Mouse (Mus musculus) cortical plate, adult 2 months (tissue): Measurements from ENCODE around the gene Zfp654. TPM values are rescaled to one million over a fixed set of nuclear protein-coding genes. Genes with fewer than 3 reads are reported as not detected.

Experiments
- H3K27ac ChIP-seq: fragments of 200-500 bp; 2 replicates; pipeline ENCODE4 v1.5.1; 2012; ENCODE audit warnings: low read length, control low read depth, inconsistent platforms; ENCODE audit not compliant: insufficient read depth
- H3K4me1 ChIP-seq: fragments of 200-500 bp; 2 replicates; pipeline ENCODE4 v1.6.1; 2011; ENCODE audit warnings: low read length; ENCODE audit not compliant: control insufficient read depth, insufficient read depth
- H3K4me3 ChIP-seq: fragments of 200-500 bp; 2 replicates; pipeline ENCODE4 v1.5.1; 2011; ENCODE audit warnings: mild to moderate bottlenecking, low read length, control low read depth; ENCODE audit not compliant: insufficient read depth
- CTCF ChIP-seq: fragments of 200-500 bp; IDR thresholded peaks from 2 replicates; pipeline ENCODE4 v1.5.1; 2011; ENCODE audit warnings: mild to moderate bottlenecking, control low read depth, low read length; ENCODE audit not compliant: insufficient read depth; ENCODE audit errors: extremely low read depth
- POLR2A ChIP-seq: fragments of 200-500 bp; IDR thresholded peaks from 2 replicates; pipeline ENCODE4 v1.6.1; 2011; ENCODE audit warnings: mild to moderate bottlenecking, low read length, control low read depth; ENCODE audit not compliant: insufficient read depth; ENCODE audit errors: extremely low read depth
- polyA plus RNA-seq: library from polyadenylated mRNA; depleted of rRNA; stranded (reverse); fragments of >200 nt; gene quantifications from 2 replicates; pipeline ENCODE4 v1.2.3, GENCODE M21; 2012; rRNA removed

Zfp654 gene
- polyA plus RNA-seq, 1 experiment, result 9.1 TPM

- no peak for TF ChIP-seq CTCF
- no peak for TF ChIP-seq POLR2A
- Histone ChIP-seq H3K4me3 (no peak overlapping the region), H3K4me1 (no peaks in the 10 kb centered on the region), H3K27ac (no peak overlapping the region)
These were observed 97.3 kb downstream of the Zfp654 start for GRCm38 (mm10) chr16:64753990-64754742.

- Histone ChIP-seq H3K4me1 (no peaks in the 10 kb centered on the region), H3K4me3 (no peak overlapping the region), H3K27ac (no peak overlapping the region)
- TF ChIP-seq POLR2A (no peak), CTCF (peak; percentile 96)
These were observed 103.2 kb downstream of the Zfp654 start for GRCm38 (mm10) chr16:64748237-64748636.

- Histone ChIP-seq H3K4me3 (no peak overlapping the region), H3K27ac (no peak overlapping the region), H3K4me1 (no peaks in the 10 kb centered on the region)
- TF ChIP-seq CTCF, result no peak
These were observed 106.4 kb downstream of the Zfp654 start for GRCm38 (mm10) chr16:64745089-64745488.

- H3K27ac ChIP-seq, result no peak overlapping the region
- H3K4me1 ChIP-seq, result no peaks in the 10 kb centered on the region
- no peak overlapping the region for H3K4me3 ChIP-seq
- TF ChIP-seq CTCF (no peak), POLR2A (no peak)
These were observed 114.2 kb downstream of the Zfp654 start for GRCm38 (mm10) chr16:64737289-64737688.

Other genes starting within 250 kb of the Zfp654 start
- gene Csnka2ip, start 249.2 kb downstream of the Zfp654 start, polyA plus RNA-seq, result 0.06 and 0.08 TPM in 2 replicates
- gene 4930453N24Rik, start 80.5 kb downstream of the Zfp654 start, polyA plus RNA-seq, result 13.2 and 13.8 TPM in 2 replicates
- gene Cggbp1, start 344 bp upstream of the Zfp654 start, polyA plus RNA-seq, result 34.2 and 36.7 TPM in 2 replicates